Mouse (Mus musculus): ENCODE data around the gene Rftn2.

Rftn2 gene

DNA sequence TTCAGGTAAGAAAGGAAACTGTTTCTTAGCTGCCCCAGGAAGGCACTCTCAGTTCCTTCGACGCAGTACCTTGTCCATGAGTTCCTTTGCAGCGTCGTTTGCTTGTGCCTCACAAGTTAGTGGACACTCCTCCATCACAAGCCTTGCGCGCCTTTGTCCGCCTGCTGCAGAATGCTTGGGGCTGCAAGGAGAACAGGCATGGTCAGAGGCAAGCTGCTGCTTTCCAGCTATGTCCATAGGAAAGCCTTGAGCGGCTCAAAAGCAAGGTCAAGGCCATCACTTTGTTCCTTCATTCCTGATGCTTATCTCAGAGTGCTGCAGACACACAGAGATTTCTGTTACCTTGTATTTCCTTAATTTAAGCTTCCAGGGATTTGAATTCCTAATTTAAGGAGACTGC lies 15.5 kb downstream of the Rftn2 start:
- in situ Hi-C loops (cut with MboI, MseI): no loop called here

DNA sequence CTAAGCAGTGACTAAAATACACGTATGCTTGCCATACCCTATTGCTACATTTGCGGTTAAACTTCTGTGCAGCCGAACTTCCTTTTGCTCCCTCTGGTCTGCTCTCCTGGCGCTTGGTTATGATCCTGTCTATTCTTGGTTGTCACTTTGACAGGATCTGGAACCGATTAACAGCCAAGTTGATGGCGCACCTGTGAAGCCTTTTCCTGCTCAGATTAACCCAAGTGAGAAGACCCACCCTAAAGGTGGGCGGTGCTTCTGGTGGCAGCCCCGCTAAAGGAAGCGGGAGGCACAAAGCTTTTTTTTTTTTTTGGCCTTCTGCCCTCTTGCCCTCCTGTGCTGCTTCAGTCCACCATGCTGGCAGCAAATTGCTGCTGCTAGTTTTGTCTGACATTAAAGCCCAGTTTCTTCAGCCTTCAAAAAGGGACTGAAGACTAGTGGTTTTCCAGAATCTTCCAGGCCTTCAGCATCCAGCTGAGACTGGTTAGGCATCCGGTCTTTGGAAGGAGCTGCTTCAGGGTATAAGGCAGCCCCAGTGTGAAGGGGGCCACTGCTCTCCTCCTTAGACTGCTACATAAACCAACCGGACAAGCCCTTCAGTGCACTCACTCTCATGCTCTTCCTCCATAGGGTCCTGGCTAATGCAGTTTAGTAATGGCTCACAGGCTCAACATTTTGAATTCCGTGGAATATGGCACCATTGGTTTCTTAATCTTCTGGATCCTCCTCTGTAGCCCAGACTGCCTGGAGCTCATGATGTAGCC lies 16.2 kb downstream of the Rftn2 start:
- in situ Hi-C loops (cut with MboI, MseI): no loop called here

- in situ Hi-C loops (cut with MboI, MseI): no loop called here
Observed at GRCm38 (mm10) chr1:55208500-55209140, 18.0 kb downstream of the Rftn2 start.

GRCm38 (mm10) chr1:55207561-55207960 lies 19.0 kb downstream of the Rftn2 start:
- in situ Hi-C loops (cut with MboI, MseI): no loop called here

- in situ Hi-C loops (cut with MboI, MseI): no loop called here
Observed at GRCm38 (mm10) chr1:55205808-55206327, 20.7 kb downstream of the Rftn2 start.

DNA sequence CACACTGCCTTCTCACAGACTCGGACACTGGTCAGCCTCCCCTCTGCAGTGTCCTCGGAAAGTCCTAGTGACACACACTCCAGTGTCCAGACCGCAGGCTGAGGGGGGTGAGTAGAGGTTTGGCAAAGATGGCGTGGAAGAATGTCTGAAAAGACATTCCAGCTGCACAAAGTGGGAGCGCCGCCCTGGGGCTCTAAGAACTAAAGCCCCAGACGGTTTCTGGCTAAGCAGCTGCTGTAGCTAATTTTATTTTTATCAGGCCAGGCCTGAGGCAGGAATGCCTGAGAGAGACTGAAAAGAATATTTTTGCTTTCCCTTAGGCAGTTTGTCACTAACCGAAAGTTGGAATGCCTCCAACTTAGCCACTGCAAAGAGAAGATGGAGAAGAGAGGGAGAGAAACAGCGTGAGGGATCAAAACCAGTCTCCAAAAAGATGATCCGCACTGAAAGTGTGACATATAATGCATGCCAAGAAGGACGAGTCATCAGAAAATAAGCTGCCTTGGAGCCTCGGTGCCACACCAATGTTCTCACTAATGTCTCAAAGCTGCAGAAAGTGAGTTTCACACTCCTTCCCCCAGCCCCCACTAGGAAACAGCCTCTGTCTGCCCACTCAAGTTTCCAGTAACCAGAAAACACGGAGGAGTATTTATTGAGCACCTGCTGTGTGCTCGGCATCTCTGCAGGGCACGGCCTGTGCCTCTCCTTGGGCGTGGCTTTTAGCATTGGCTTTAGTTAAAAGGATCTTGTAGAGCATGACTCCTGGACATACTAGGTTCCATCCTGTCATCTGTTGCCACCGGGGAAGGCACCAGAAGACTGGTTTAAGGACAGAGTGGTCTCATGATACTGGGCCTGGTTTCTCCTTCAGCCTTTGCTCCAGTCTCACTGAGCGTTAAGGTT lies 24.5 kb downstream of the Rftn2 start:
- in situ Hi-C loops (cut with MboI, MseI): no loop called here

- in situ Hi-C loops (cut with MboI, MseI): loop anchor here (10.0 kb wide), 1 partner anchor 86 kb away; no protein-coding TSS in a partner anchor
Observed at GRCm38 (mm10) chr1:55198719-55199118, 27.9 kb downstream of the Rftn2 start.

GRCm38 (mm10) chr1:55196327-55197003 lies 30.1 kb downstream of the Rftn2 start:
- in situ Hi-C loops (cut with MboI, MseI): loop anchor here (10.0 kb wide), 1 partner anchor 88 kb away; no protein-coding TSS in a partner anchor

DNA sequence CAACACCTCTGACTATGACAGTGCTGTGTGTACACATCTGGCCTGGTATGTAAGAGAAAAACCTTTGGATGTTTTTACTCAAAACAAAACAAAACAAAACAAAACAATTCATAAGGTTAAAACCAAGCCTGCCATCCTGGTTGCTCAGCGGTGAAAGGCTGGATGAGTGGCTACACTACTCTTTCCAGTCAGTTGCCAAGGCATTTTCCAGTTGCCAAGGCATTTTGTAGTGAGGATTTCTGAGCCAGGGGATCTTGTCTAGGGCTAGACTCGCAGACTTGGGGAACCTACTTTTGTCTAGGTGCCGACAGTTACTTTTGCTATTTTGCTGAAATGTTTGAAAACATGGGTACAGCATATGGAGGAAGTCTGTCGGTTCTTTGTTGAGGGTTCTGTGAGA lies 31.6 kb downstream of the Rftn2 start:
- in situ Hi-C loops (cut with MboI, MseI): loop anchor here (10.0 kb wide), 1 partner anchor 90 kb away; no protein-coding TSS in a partner anchor

DNA sequence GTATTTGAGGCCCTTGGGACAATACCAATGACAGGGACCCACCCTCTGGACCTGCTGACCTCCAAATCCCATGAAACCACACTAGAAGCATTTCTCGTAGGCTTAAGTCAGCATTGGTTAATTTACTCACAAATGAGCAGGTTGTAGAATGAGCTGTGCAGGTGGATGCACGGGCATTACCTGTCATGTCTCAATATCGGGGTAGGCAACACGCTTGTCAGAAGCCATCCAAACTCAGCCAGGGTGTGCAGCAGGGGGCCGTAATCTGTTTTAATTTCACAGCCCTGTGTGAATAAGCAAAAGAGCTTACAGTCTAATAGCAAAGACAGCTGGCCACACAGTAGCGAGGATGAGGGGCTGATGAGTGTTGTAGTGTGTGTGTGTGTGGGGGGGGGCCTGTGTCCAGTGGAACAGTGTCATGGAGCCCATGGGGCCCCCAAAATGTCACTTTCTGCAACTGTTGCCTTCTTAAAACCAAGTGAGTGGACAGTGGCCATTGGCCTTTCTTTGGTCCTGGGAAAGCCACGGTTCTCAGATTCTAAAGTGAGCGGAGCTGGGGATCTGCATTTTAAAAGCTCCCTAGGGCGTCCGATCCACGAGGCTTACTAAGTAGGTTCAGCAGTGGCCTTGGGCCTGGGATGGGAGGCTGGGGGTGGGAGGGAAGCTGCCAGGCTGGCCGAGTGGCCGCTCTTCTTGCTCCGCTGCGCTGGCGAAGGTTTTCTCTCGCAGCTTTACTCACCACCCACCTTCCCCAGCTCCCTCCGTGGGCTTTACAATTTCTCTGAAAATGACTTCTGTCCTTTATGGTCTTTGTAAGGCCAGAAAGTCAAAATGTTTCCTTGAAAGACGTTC lies 32.3 kb downstream of the Rftn2 start:
- in situ Hi-C loops (cut with MboI, MseI): loop anchor here (10.0 kb wide), 1 partner anchor 91 kb away; no protein-coding TSS in a partner anchor

DNA sequence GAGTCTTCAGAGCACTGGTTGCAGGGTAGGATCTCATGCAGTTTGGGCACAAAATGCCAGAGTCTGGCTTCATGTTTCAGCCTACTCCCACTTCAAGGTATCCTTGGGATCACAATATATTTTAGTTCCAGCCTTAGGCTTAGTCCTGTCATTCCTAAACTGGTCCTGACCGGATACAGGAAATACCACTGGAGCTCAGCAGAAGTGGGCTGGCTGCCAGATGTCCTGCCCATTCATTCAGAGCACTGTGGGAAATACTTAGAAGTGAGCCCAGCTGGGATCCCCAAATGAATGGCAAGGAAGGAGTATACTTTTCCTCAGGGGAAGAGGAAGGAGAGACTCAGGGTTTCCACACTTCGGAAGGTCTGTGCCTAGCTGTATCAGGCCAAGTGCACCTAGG lies 33.3 kb downstream of the Rftn2 start:
- in situ Hi-C loops (cut with MboI, MseI): loop anchor here (10.0 kb wide), 1 partner anchor 91 kb away; no protein-coding TSS in a partner anchor

GRCm38 (mm10) chr1:55192824-55193223 lies 33.8 kb downstream of the Rftn2 start:
- in situ Hi-C loops (cut with MboI, MseI): loop anchor here (10.0 kb wide), 1 partner anchor 92 kb away; no protein-coding TSS in a partner anchor

DNA sequence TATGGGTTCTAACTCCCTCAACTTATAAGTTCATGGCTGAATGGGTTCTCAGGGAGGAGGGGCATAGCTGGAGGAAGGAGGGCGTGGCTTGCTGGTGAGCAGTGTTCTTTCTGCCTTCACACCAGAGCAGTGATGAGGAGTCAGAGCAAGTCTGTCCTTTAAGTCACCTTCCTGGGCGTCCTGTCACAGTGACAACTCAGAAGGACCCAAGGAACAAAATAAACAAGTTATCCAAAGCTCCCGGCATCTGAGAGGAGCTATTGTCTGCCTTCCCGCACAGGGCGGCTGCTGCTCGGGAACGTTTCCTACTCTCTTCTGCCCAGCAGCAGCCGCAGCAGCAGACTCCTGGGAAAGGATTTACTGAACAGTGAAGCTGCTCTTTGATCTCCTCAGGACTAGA lies 34.6 kb downstream of the Rftn2 start:
- in situ Hi-C loops (cut with MboI, MseI): loop anchor here (10.0 kb wide), 1 partner anchor 93 kb away; no protein-coding TSS in a partner anchor

DNA sequence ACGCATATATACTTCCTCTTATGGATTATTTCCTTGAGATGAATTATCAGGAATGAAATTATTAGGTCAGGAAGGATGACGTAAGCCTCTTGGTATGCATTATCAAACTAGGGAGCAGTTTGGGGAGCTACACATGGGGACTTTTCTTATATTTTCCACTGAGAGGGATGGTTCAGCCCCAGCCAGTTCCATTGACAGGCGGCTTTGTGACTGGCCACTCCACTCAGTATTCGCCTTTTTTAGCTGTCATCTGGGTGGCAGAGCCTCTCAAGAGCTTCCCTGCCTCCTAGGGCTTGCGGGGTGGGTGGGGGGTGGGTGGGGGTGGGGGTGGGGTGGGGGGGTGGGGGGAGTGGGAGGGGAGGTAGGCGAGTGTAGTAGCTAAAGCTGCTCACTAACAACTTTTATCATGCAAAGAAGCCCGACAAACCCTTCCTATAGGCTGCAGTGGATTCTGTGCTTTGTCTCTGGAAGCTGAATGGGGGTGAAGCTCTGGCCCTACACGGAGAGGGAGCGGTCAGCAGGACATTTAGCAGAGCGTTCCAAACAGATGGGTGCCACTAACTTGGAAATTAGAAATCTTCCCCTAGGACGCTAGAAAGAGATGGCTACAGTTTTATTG lies 39.9 kb downstream of the Rftn2 start:
- in situ Hi-C loops (cut with MboI, MseI): no loop called here

DNA sequence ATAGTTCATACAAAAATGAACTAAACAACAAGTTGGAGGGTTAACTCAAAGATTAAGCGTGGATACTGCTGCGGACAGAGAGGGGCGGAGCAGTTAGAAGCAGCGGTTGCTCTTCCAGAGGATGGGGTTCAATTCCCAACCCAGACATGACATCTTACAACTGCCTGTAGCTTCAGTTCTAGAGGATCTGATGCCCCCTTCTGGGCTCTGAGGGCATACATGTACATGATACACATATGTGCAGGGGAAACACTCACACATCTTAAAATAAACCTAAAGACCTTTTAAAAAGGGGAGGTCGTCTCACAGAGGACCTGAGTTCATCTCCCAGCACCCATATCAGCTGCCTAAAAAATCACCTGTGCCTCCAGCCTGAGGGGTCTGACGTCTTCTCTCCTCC lies 40.9 kb downstream of the Rftn2 start:
- in situ Hi-C loops (cut with MboI, MseI): no loop called here

- in situ Hi-C loops (cut with MboI, MseI): no loop called here
Observed at GRCm38 (mm10) chr1:55182392-55182791, 44.2 kb downstream of the Rftn2 start.

- in situ Hi-C loops (cut with MboI, MseI): no loop called here
Observed at GRCm38 (mm10) chr1:55179917-55180566, 46.5 kb downstream of the Rftn2 start.

- in situ Hi-C loops (cut with MboI, MseI): no loop called here
Observed at GRCm38 (mm10) chr1:55174558-55175034, 52.0 kb downstream of the Rftn2 start.
